Mouse (Mus musculus) hindlimb bud, embryonic 11.5 days (tissue): ENCODE measurements around the gene Anpep.

Source experiments
- DNase-seq: peaks from one replicate; pipeline ENCODE4 v3.0.0-alpha.2; 2012; ENCODE audit warnings: low read depth, low spot score; ENCODE audit errors: extremely low spot score

Gene Anpep

GRCm38 (mm10) chr7:79867861-79868260, 7.0 kb upstream of the Anpep start:
- no peak for DNase-seq

- DNase-seq = no peak
Measured at GRCm38 (mm10) chr7:79866294-79867000, 5.6 kb upstream of the Anpep start.

- no peak for DNase-seq
Measured at GRCm38 (mm10) chr7:79861794-79862193, 935 bp upstream of the Anpep start.

GRCm38 (mm10) chr7:79858956-79859630, 1.8 kb downstream of the Anpep start:
- no peak for DNase-seq

- no peak for DNase-seq
Measured at GRCm38 (mm10) chr7:79858202-79858934, 2.5 kb downstream of the Anpep start.

GRCm38 (mm10) chr7:79856305-79856704, 4.6 kb downstream of the Anpep start:
- DNase-seq = no peak

- no peak for DNase-seq
Measured at GRCm38 (mm10) chr7:79847456-79848451, 13.1 kb downstream of the Anpep start.

GRCm38 (mm10) chr7:79846342-79846741, 14.5 kb downstream of the Anpep start:
- no peak for DNase-seq

GRCm38 (mm10) chr7:79844090-79844802, 16.6 kb downstream of the Anpep start:
- DNase-seq = no peak

GRCm38 (mm10) chr7:79842163-79842562, 18.7 kb downstream of the Anpep start:
- no peak for DNase-seq

GRCm38 (mm10) chr7:79837247-79837646, 23.6 kb downstream of the Anpep start:
- no peak for DNase-seq

- DNase-seq = no peak
Measured at GRCm38 (mm10) chr7:79835196-79835595, 25.7 kb downstream of the Anpep start.

GRCm38 (mm10) chr7:79832980-79833379, 27.9 kb downstream of the Anpep start:
- DNase-seq = no peak

- no peak for DNase-seq
Measured at GRCm38 (mm10) chr7:79831585-79831984, 29.3 kb downstream of the Anpep start.

GRCm38 (mm10) chr7:79831145-79831544, 29.7 kb downstream of the Anpep start:
- DNase-seq = no peak

- no peak for DNase-seq
Measured at GRCm38 (mm10) chr7:79828341-79828740, 32.5 kb downstream of the Anpep start.

GRCm38 (mm10) chr7:79822092-79822695, 38.7 kb downstream of the Anpep start:
- DNase-seq = no peak

- DNase-seq = no peak
Measured at GRCm38 (mm10) chr7:79819996-79820395, 40.9 kb downstream of the Anpep start.

- DNase-seq = no peak
Measured at GRCm38 (mm10) chr7:79819515-79819914, 41.3 kb downstream of the Anpep start.

- no peak for DNase-seq
Measured at GRCm38 (mm10) chr7:79818321-79818720, 42.5 kb downstream of the Anpep start.
